Mouse (Mus musculus): ENCODE measurements at regions not wholly inside any gene's neighbourhood (a gene's known extent, or its start where the extent isn't known, plus 50 kb on each side); places are given as distances from the start of the nearest gene placed in this dataset.

GRCm38 (mm10) chr6:31156999-31157398 lies 198.1 kb upstream of the Klf14 start:
- H3K4me3 ChIP-seq (ENCODE audit: insufficient read depth, low read length), result no peak overlapping the region
- H3K27ac ChIP-seq (ENCODE audit: insufficient read depth, low read length), result no peak overlapping the region
- TF ChIP-seq POLR2A (IDR thresholded peaks at IDR 0.05; ENCODE audit: extremely low read depth, insufficient read depth, low read length) (no peak), CTCF (IDR thresholded peaks at IDR 0.05; ENCODE audit: extremely low read depth, insufficient read depth, low read length) (no peak)
- H3K4me1 ChIP-seq (ENCODE audit: control insufficient read depth, insufficient read depth, low read length), result peaks cover 14% of the 10 kb centered on the region

DNA sequence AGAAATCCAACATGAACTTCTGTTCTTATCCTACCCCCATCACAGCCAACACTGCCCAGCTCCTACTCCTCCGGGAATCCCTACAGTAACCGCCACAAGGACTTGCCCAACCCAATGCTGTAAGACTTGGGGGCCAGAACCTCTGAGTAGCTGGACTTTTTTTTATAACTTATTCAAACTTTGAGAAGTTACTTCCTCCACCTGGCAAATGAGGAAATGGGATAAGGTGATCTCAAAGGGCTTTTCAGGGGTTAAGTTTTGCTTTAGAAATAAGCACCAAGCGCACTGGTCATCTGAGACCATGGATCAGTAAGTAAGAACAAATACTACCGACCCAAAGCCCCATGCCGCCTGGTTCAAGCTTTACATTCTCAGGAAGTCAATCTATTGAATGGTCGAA lies 198.6 kb upstream of the Klf14 start:
- Histone ChIP-seq H3K4me3 (ENCODE audit: insufficient read depth, low read length) (no peak overlapping the region), H3K4me1 (ENCODE audit: control insufficient read depth, insufficient read depth, low read length) (peaks cover 16% of the 10 kb centered on the region), H3K27ac (ENCODE audit: insufficient read depth, low read length) (no peak overlapping the region)
- no peak for TF ChIP-seq CTCF (IDR thresholded peaks at IDR 0.05; ENCODE audit: extremely low read depth, insufficient read depth, low read length)
- TF ChIP-seq POLR2A (IDR thresholded peaks at IDR 0.05; ENCODE audit: extremely low read depth, insufficient read depth, low read length), result no peak

GRCm38 (mm10) chr6:31158648-31159047 lies 199.8 kb upstream of the Klf14 start:
- H3K4me3 ChIP-seq (ENCODE audit: insufficient read depth, low read length), result no peak overlapping the region
- peaks cover 14% of the 10 kb centered on the region for H3K4me1 ChIP-seq (ENCODE audit: control insufficient read depth, insufficient read depth, low read length)
- no peak overlapping the region for H3K27ac ChIP-seq (ENCODE audit: insufficient read depth, low read length)
- TF ChIP-seq POLR2A (IDR thresholded peaks at IDR 0.05; ENCODE audit: extremely low read depth, insufficient read depth, low read length) (no peak), CTCF (IDR thresholded peaks at IDR 0.05; ENCODE audit: extremely low read depth, insufficient read depth, low read length) (no peak)

- no peak overlapping the region for H3K4me3 ChIP-seq (ENCODE audit: insufficient read depth, low read length)
- H3K4me1 ChIP-seq (ENCODE audit: control insufficient read depth, insufficient read depth, low read length), result peaks cover 16% of the 10 kb centered on the region
- H3K27ac ChIP-seq (ENCODE audit: insufficient read depth, low read length), result no peak overlapping the region
- TF ChIP-seq POLR2A (IDR thresholded peaks at IDR 0.05; ENCODE audit: extremely low read depth, insufficient read depth, low read length) (no peak), CTCF (IDR thresholded peaks at IDR 0.05; ENCODE audit: extremely low read depth, insufficient read depth, low read length) (no peak)
Measured at GRCm38 (mm10) chr6:31159240-31159639, 200.4 kb upstream of the Klf14 start.

- H3K4me3 ChIP-seq (ENCODE audit: insufficient read depth, low read length), result no peak overlapping the region
- TF ChIP-seq CTCF (IDR thresholded peaks at IDR 0.05; ENCODE audit: extremely low read depth, insufficient read depth, low read length) (no peak), POLR2A (IDR thresholded peaks at IDR 0.05; ENCODE audit: extremely low read depth, insufficient read depth, low read length) (peak; percentile 9; the same call in 1 of the 2 replicates)
- no peak overlapping the region for H3K27ac ChIP-seq (ENCODE audit: insufficient read depth, low read length)
- H3K4me1 ChIP-seq (ENCODE audit: control insufficient read depth, insufficient read depth, low read length), result peaks cover 16% of the 10 kb centered on the region
Measured at GRCm38 (mm10) chr6:31159935-31160670, 201.2 kb upstream of the Klf14 start.

GRCm38 (mm10) chr6:31161445-31162340 lies 202.8 kb upstream of the Klf14 start:
- no peak for TF ChIP-seq CTCF (IDR thresholded peaks at IDR 0.05; ENCODE audit: extremely low read depth, insufficient read depth, low read length)

DNA sequence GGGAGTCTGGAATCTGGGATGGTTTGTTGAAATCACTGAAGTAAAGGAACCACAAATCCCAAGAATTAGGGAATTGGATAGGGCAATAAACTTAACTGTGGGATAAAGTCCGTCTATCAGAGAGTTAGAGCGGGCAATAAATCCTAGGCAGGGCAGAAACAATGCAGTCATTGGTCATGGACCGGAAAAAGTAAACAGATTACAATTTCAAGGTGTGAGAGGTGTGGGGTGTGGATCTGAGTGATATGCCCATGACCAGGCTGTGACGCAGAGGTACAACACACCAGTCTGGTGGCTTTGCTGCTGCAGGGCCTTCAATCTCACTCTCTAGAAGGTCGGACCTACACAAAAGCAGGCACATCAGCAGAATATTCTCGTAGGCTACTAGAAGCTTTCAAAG lies 206.1 kb upstream of the Klf14 start:
- H3K4me1 ChIP-seq (ENCODE audit: control insufficient read depth, insufficient read depth, low read length), result peaks cover 17% of the 10 kb centered on the region
- no peak overlapping the region for H3K27ac ChIP-seq (ENCODE audit: insufficient read depth, low read length)
- TF ChIP-seq POLR2A (IDR thresholded peaks at IDR 0.05; ENCODE audit: extremely low read depth, insufficient read depth, low read length) (no peak), CTCF (IDR thresholded peaks at IDR 0.05; ENCODE audit: extremely low read depth, insufficient read depth, low read length) (no peak)
- H3K4me3 ChIP-seq (ENCODE audit: insufficient read depth, low read length), result no peak overlapping the region

More at GRCm38 (mm10) chr6:31161445-31162340, 202.8 kb upstream of the Klf14 start:
- Histone ChIP-seq H3K27ac (ENCODE audit: insufficient read depth, low read length) (no peak overlapping the region), H3K4me1 (ENCODE audit: control insufficient read depth, insufficient read depth, low read length) (peaks cover 14% of the 10 kb centered on the region), H3K4me3 (ENCODE audit: insufficient read depth, low read length) (no peak overlapping the region)

DNA sequence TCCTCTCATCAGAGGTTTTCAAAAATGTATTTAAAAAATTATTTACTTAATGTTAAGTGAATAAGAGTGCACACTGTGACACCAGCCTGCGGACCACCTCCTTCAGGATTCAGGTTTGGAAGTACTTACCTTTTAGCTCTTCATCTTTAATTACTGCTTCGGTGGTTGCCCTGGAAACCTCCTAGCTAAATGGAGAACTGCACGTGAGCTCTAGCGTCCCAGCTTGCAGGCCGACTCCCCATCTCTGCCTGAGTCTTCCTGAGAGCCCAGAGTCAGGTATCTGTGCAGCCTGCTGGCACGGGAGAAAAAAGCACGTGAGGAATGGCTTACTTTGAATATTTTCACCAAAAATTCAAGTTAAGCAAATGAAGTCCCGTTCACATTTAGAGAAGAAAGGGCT lies 207.5 kb upstream of the Klf14 start:
- H3K4me3 ChIP-seq (ENCODE audit: insufficient read depth, low read length), result no peak overlapping the region
- H3K27ac ChIP-seq (ENCODE audit: insufficient read depth, low read length), result no peak overlapping the region
- TF ChIP-seq CTCF (IDR thresholded peaks at IDR 0.05; ENCODE audit: extremely low read depth, insufficient read depth, low read length) (no peak), POLR2A (IDR thresholded peaks at IDR 0.05; ENCODE audit: extremely low read depth, insufficient read depth, low read length) (no peak)
- peaks cover 15% of the 10 kb centered on the region for H3K4me1 ChIP-seq (ENCODE audit: control insufficient read depth, insufficient read depth, low read length)

GRCm38 (mm10) chr6:31167732-31168131 lies 208.9 kb upstream of the Klf14 start:
- Histone ChIP-seq H3K4me3 (ENCODE audit: insufficient read depth, low read length) (no peak overlapping the region), H3K27ac (ENCODE audit: insufficient read depth, low read length) (no peak overlapping the region), H3K4me1 (ENCODE audit: control insufficient read depth, insufficient read depth, low read length) (peaks cover 16% of the 10 kb centered on the region)
- TF ChIP-seq POLR2A (IDR thresholded peaks at IDR 0.05; ENCODE audit: extremely low read depth, insufficient read depth, low read length) (no peak), CTCF (IDR thresholded peaks at IDR 0.05; ENCODE audit: extremely low read depth, insufficient read depth, low read length) (no peak)

Data from cortical plate, adult 2 months (tissue).